Comparison of ENCODE assay signal across 25 mouse cellular contexts in the genomic region with DNA sequence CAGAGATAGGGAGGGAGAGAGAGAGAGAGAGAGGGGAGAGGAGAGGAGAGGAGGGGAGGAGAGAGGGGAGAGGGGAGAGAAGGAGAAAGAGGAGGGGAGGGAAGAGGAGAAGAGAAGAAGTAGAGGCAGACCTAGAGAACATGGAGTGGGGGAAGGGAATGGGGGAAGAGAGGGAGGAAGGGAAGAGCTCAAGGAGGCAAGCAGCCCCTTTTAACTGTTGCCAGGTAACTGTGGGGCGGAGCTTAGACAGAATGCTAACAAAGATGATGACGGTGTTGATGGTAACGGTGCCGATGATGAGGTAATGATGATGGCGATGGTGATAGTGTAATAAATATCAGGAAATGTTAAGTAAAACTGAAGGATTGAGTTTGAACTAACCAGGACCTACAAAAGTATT.
"Had no signal": no experiment of that assay in that cellular context is flagged by ENCODE, and none has a peak within 500 bp of the region (broad histone marks: within the 10 kb centered on the region; RNA-seq: fewer than 3 reads in every experiment).

No protein-coding gene starts in this region.

- H3K9ac ChIP-seq: heart, embryonic 12.5 days; hindbrain, embryonic 12.5 days; hindbrain, embryonic 14.5 days; intestine, embryonic 15.5 days; limb, embryonic 13.5 days; limb, embryonic 15.5 days had no signal

- H3K4me3 ChIP-seq: heart, adult 2 months; heart, embryonic 10.5 days; heart, embryonic 12.5 days; hindbrain, embryonic 10.5 days; hindbrain, embryonic 12.5 days; intestine, embryonic 15.5 days; limb, embryonic 13.5 days; limb, embryonic 15.5 days had no signal

- ATAC-seq: hindbrain, embryonic 16.5 days; inflammation-experienced regulatory T-cells, adult 6 months; intestine, embryonic 15.5 days; intestine, postnatal 0 days had no signal

- DNase-seq: gastrocnemius, postnatal 14 days; gastrocnemius, postnatal 36 days; heart, adult 11 months; heart, adult 2 months; heart, postnatal 10 days; heart, postnatal 4 days; kidney, adult 18-20 months; kidney, adult 8-10 months; kidney, postnatal 14 days; kidney, postnatal 36 days; layer of hippocampus, adult 9-11 months; layer of hippocampus, postnatal 36 days; left cerebral cortex, postnatal 4 days had no signal

- H3K4me2 ChIP-seq: heart, embryonic 12.5 days; hindbrain, embryonic 12.5 days; hindbrain, embryonic 14.5 days; intestine, embryonic 15.5 days; limb, embryonic 13.5 days; limb, embryonic 15.5 days had no signal

- H3K9me3 ChIP-seq: heart, embryonic 10.5 days; heart, embryonic 12.5 days; hindbrain, embryonic 10.5 days; hindbrain, embryonic 12.5 days; intestine, embryonic 15.5 days; limb, embryonic 13.5 days; limb, embryonic 15.5 days had no signal

- H3K27ac ChIP-seq: heart, adult 2 months; heart, embryonic 10.5 days; hindbrain, embryonic 10.5 days; hindbrain, embryonic 12.5 days; hindbrain, embryonic 14.5 days; intestine, embryonic 15.5 days; kidney, postnatal 0 days; limb, embryonic 13.5 days; limb, embryonic 15.5 days had no signal

- H3K4me1 ChIP-seq: heart, embryonic 10.5 days; heart, embryonic 12.5 days; intestine, embryonic 15.5 days; limb, embryonic 13.5 days; limb, embryonic 15.5 days had no signal

- H3K36me3 ChIP-seq: heart, embryonic 10.5 days; heart, embryonic 12.5 days; hindbrain, embryonic 10.5 days; hindbrain, embryonic 12.5 days; intestine, embryonic 15.5 days; limb, embryonic 13.5 days; limb, embryonic 15.5 days had no signal

- H3K27me3 ChIP-seq: intestine, embryonic 15.5 days; limb, embryonic 13.5 days; limb, embryonic 15.5 days had no signal
